Mouse (Mus musculus) gastrocnemius, adult 8-10 months (tissue): ENCODE data around the gene Gm4792. TPM values are rescaled to one million over a fixed set of nuclear protein-coding genes. Genes with fewer than 3 reads are reported as not detected.

Source experiments
- DNase-seq, 2 experiments: peaks; one replicate each; pipeline ENCODE4 v3.0.0; 2022; ENCODE audit warnings: low spot score in 2 of 2
- total RNA-seq, 4 experiments: library from RNA; stranded (reverse); gene quantifications; 2 replicates each; pipeline ENCODE4 v1.2.4; 2022

The Gm4792 gene
- total RNA-seq, 4 experiments from 2014 or later, result not detected

GRCm38 (mm10) chr10:94304064-94304657, 5.7 kb upstream of the Gm4792 start:
- DNase-seq, result no peak

- no peak for DNase-seq
These were observed 798 bp upstream of the Gm4792 start for GRCm38 (mm10) chr10:94299301-94299700.

DNA sequence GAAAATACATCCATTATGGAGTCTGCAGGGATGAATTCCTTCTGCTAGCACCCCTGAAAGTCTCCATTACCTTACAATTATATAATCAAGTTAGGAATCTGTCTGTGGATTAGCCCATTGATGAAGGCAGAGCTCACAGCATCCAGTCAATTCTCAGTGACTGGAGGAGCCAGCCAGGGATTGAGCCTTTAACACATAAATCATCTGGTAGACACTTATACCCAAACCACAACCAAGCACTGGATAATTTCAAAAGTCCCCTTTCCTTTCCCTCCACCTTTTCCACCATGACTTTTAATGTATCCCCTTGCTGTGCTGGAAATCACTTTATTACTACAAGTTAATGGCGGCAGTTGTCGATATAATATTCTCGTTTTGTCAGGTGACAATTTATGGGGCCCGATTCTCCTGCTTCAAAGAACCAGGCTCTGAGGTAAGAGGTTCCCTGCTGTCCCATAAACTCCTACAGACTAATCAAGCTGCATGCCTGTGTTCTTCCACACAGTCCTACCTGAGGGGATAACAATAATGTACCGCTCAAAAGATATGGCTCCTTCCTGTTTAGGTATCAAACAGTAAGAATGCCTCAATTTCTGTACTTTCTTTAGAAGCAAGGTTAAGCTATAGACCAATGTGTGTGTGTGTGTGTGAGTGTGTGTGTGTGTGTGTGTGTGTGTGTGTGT, 2.4 kb downstream of the Gm4792 start:
- no peak for DNase-seq

DNA sequence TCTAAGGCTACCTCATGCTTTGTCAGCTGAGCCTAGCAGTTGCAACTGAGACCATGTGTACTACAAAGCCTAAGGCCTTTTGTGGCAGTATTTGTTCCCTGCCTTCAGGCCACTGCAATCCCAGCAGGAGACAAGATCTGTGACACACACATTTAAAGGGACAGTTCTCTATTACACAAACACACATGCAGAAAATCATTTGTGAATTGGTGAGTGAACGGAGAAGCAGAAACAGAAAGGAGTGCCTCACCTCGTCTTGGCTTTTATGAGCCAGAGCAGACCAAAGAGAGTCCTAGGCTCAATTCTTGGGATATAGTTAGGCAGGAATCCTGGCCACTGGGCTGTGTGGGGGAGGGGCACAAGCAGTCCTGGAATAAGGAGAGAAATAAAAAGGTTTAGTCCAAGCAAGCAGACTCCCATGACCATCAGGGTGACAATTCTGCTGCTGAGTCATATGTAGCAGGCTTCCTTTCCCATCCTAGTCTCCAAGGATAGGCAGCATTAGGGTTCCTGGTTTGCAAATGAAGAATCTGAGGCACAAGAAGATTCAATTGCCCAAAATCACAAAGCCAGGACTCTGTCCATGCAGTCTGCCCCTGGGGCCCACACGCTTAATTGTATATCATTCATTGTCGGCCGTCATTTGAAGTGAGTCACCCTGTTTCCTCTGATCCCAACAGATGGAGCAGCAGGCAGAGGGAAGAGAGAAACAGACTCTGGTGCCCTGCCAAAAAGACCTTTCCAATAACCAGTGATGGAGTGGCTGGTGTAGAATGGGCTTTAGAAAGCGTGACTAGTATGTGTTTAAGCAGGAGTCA, 3.4 kb downstream of the Gm4792 start:
- no peak for DNase-seq

DNA sequence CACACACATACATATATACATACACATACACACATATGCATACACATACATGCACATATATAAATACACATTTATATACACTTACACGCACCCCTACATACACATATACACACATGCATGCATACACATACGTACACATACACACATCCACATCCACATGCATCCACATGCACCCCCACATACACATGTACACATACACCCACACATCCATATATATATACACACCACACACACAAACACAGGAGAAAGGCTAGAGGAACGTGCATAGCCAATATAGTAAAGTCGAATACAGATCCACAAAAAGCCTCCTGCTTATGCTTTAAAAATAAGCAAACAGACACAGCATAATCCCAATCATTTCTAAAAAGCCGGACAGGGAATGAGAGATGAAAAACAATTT, 4.1 kb downstream of the Gm4792 start:
- DNase-seq, result no peak

GRCm38 (mm10) chr10:94282797-94283196, 15.7 kb downstream of the Gm4792 start:
- no peak for DNase-seq

- DNase-seq, result no peak
These were observed 16.3 kb downstream of the Gm4792 start for GRCm38 (mm10) chr10:94282179-94282578.

DNA sequence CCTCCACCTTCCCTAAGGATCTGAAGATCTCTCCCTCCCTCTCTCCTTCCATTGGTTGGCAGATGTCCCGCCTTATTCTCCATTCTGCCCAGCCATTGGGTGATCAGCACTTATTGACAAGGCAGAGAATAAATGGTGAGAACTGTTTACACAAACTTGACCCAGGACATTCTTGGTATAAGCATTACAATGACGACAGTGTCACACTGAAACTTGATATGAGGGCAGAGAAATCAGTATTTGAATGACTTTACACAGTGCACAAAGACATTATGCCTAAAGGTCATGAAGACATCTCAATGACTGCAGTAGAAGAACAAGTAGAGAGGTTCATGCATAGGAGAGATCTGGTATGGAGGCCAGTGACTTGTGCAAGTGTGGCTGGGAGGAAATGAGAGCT, 22.0 kb downstream of the Gm4792 start:
- no peak for DNase-seq

GRCm38 (mm10) chr10:94275321-94275720, 23.2 kb downstream of the Gm4792 start:
- DNase-seq, result no peak

GRCm38 (mm10) chr10:94265656-94266542, 32.6 kb downstream of the Gm4792 start:
- DNase-seq, result no peak

DNA sequence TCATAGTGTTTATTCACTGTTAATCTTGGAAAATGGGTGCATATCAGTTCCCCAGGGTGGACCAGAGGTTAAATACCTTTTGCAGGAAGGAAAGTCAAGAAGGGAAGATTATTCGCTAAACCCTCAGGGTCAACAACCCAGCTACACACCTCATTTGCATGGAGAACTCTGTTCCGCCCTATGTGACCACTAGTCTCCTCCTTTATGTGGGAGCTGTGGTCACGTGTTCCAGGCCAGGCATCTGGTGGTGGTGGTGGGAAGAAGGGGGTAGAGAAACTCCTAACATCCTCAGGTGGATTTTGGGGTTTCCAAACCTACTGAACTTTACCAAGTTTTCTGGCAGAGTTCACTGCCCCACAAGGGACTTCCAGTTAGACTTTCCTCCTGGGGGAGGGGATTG, 35.3 kb downstream of the Gm4792 start:
- no peak for DNase-seq

DNA sequence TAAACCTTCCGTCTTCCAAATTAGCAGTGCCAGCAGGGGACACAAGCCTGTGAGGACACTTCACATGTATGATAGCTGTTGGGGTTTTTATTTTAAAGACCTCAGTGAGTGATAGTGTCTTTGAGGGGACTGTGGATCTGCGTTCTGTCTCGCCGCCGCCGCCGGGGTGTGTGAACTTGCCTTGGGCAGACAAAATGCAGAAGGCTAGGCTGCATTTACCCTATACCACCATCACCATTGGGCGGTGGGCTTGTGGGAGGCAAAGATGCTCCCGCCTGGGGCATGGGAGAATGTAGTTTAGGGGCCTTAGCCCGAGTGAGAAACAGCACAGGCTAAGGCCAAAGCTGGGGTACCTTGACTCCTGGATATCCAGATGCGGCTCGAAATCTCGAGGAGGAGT, 35.9 kb downstream of the Gm4792 start:
- no peak for DNase-seq

DNA sequence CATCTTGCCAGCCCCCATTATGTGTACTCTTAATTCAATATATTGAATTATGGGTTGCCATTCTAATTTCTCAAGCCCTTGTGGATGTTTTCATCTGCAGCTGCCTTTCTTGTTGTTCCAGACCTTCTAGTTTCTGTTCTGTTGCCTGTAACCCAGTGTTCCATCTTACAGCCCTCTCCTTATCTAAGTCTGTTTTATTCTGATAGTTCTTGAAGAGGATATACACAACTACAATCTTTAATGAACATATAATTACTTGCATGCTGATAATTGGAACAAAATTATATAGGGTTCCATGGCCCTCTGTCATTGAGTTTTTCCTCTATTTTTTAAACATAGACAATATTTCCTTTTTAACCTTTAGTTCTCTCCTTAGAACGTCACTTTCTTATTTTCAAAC, 38.0 kb downstream of the Gm4792 start:
- no peak for DNase-seq

GRCm38 (mm10) chr10:94256518-94256917, 42.0 kb downstream of the Gm4792 start:
- DNase-seq, result no peak

DNA sequence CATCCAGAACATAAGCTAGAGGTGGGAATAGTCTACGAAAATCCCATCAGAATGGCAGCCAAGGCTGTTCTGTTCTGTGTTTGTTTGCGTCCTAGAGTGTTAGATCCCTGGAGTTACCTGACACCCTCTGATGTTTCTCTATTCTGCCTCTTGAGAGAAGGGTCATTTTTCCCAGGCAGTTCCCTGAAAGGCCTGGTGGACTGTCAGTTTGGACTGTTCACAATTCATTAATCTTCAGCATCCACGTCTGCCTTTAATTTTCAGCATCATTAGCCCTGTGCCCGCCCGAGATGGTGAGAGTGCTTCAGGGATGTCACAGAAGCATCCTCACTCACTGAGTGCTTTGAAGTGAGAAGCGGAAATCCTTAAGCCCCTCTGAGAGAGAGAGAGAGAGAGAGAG, 42.8 kb downstream of the Gm4792 start:
- no peak for DNase-seq

DNA sequence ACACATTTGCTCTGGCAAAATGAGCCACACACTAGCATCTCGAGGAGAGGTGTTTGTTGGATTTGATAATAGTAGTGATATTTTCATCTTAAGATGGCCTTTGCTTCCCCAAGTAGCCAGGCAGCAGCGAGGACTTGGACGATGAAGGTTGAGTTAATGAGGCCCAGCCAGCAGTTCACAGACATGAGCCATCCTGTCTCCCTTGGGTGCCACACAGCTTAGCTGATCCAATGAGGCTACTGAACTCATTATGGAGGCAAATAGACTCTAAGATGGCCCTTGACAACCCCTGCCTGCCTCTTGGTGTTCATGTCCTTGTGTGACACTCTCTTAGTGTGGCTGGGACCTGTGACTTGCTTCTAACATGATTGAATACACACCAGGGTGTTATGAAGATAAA, 43.7 kb downstream of the Gm4792 start:
- no peak for DNase-seq

GRCm38 (mm10) chr10:94253260-94253807, 45.2 kb downstream of the Gm4792 start:
- DNase-seq, result no peak

DNA sequence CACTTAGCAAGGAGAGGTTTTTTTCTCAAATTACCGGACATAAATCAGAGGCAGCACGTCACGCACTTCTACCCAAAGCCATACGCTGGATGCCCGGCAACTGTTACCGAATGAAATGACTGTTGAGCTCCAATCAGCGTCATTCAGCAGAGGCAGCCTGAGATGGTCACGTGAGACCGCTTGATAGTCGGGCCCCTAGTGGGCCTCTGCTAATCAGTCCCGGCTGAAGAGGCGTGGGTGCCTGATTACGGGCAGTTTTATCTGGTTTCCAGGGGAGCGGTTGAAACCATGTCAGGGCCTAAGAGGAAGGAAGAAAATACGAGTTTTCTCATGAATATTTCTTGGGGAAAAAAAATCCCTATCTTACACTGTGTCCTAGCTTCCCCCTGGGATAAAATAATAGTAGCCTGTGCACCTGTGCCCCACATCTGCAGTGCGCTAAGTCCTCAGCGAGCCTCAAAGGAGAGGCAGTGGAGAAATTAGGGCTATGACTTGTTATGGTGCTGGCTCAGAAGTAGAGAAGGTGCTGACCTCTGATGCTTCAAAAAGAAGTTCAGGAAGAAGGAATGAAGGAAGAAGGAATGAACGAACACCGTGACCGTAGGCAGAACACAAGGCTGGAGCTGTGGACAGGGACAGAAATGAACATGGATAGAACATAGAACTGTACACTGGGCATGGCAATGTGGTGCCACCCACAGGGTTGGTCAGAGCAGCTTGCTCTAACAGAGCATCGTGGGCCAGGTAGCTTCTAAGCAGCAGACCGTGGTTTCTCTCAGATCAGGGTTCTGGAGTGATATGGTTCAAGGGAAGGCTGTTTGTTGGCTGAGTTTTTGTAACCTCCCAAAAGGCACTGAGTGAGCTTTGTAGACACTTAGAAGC, 48.7 kb downstream of the Gm4792 start:
- peak; percentile 6 to 11 for DNase-seq

- no peak for DNase-seq
These were observed 50.7 kb downstream of the Gm4792 start for GRCm38 (mm10) chr10:94247748-94248349.
